Mouse (Mus musculus) CD4-positive, CD25-positive, alpha-beta regulatory T cell, adult 2 months (primary cell): Measurements from ENCODE around the gene Kazn.

ENCODE experiments used
- DNase-seq: peaks from one replicate; pipeline ENCODE4 v3.0.0-alpha.2; 2012; ENCODE audit warnings: low read depth, low spot score

The Kazn gene

DNA sequence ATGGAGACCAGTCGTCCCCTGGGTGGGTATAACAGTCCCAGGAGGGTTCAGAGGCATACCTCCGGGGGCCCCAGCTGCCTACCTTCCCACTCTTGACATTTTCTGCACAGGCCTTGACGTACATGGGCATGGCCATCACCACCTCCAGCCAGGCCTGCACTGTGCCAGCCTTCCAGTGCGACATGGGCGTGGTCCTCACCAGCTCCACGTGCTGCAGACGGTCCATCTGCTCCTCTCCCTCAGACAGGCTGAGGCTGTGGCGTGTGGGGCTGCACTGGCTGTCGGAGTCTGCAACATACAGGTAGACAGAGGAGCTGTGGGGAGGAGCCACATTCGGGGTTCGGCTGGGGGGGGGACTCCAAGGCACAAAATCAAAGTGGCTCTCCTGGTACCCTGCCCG, 121.2 kb downstream of the Kazn start:
- DNase-seq = no peak

DNA sequence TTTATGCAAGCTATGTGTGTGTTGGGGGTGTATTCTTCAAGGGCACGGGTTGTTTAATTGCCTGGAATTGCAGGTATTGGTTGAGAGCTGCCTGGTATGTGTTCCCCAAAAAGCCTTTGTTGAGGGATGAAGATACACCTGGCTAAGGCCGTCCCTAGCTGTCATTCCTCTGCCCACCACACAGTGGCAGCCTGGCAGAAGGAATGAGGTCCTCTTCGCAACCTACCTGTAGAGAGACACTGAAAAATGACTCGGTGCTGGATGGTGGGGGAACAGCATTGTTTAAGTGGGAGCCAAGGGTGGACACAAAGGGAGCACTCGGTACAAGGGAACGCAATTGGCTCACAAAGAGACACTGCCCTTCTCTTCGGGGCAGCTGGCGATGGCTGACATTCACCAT, 125.9 kb downstream of the Kazn start:
- peak; percentile 16 for DNase-seq

DNA sequence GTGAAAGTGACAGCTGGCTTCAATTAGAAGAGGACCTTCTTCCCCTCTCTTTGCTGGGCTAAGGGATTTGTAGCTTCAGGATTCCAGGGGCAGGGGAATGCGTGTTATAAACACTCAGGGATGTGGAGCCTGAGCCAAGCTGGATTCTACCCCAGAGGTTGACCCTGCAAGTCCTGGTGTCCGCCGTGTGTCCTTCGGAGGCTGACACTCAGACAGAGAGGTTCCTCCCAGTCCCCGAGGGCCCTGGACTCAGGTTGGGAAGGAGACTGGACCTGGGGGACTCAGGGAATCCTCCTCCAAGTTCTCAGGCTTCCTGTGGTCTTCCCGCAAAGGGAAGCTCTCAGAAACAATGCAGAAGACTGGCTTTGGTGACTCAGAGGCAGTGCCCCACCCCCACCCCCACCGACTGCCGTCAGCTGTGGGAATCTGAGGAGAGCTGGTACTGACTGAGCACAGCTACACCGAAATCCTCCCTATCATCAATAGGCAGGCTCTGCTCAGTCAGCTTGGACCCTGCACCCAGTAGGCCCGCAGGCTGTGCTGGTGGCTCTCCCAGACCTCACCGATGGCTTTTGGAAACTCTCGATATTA, 136.0 kb downstream of the Kazn start:
- no peak for DNase-seq

DNA sequence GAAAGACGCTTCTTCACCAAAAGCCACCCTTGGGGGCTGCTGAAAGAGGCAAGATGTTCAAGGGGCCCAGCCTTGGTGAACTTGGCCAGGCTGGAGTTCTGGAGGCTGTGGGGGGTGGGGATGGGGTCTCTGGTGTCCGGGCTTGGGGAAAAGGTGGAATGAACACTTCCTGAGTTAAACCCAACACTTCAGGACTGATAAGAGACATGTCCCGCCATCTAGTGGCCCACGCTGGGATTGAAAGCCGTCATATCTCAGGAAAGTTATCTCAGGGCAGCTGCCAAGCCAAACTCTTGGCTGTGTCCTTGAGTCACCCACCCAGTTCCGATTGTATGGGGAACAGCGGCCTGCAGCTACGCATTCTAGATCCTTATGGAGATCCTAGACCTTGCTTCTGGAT, 140.9 kb downstream of the Kazn start:
- DNase-seq = peak; percentile 53

DNA sequence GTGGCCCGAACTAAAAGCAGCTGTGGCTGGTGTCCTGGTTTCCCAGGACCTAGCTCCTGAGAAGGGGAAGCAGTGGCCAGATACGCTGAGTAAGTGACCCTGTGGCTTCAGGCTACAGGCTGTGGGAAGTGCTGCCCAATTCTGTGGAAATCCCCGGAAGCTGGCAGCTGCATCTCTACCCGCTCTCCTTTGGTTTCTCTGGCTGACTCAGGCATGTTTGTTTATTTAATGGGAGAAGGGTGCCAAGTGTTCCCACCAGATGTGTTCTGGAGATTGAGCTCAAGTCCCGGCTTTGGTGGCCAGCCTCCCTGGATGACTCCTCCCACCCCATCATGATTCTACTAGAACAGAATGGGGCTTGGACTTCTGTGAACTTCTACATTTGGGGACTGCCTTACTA, 141.3 kb downstream of the Kazn start:
- no peak for DNase-seq

DNA sequence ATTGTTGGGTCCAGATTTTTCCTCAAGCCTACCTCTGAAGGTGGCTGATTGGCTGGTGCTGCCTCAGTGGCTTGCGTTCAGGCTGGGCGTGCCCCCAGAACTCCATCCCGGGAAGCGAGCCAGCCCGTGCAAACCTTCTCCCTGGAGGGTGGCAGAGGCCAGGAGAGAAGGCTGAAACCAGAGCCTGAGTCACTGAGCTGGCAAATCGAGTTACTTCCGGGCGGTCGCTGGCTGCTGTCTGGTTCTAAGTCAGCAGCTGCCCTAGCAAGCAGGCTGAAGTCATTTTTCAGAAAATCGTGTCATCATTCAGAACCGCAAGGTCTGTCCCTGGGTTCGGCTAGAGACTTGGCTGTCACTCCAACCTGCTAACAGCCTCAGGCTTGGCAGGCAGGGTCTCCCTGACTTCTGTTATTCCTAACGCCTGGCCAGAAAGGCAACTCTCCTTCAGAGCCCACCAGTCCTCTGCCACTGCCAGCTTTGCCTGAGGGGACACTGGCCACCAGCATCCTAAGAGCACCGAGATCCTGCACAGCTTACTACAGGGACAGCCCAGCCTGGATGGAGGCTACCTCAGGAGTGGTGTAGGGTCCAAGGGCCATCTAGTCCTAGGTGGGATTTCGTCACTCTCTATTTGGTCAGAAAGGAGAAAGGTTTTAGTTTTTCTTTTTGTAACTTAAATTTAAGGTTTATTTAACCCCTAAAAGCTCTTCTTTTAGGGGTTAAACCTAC, 143.5 kb downstream of the Kazn start:
- DNase-seq = no peak

DNA sequence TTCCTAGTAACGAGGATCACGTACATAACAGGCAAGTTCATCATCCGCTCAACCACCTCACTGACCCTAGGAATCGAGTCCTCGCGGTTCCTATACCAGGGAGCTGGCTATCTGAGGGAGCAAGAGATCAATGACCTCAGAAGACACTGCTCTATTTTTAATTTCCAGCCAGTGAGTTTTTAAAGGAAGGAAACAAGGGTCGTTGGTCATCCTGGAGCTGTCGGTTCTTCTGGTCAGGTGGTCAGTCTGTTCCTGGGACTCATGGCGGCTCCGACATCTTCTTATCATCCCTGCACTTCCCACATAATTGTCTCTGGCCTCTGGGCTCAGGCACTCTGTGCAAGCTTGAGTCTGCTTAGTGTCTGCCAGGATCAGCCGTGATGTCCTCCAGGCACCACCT, 144.8 kb downstream of the Kazn start:
- no peak for DNase-seq

DNA sequence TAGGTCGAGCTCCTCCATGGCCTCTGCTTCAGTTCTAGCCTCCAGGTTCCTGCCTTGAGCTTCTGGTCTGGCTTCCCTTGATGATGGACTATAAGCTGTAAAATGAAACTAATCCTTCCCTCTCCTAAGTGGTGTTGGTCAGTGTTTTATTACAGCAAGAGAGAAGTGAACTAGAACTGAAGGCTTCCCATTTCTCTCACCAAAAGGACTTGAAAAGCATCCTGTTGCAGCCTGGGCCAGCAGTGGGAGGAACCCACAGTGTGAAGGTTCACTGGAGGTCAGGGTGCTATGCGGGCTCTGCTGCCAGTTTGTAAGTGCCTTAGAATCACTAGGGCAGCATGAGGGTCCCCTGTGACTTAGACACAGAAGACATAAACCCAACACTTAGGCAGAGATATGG, 148.1 kb downstream of the Kazn start:
- no peak for DNase-seq

DNA sequence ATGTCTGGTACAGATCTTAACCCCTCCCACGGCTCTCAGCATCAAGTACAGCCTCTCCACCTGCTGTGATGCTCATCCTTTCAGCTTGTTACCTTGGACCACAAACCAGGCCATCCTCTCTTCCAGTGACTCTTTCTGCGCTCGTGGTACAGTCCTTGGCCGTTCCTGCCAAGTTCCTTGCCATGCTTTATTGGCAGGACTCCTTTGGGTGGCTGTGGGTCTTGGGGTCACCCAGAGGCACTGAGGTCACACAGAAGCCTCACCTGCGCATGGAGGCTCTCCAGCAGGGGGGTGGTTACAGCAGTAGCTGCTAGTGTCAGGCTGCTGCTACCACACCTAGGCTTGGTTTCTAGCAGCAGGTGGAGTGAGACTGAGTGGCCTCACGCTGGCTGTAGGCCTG, 149.2 kb downstream of the Kazn start:
- no peak for DNase-seq

DNA sequence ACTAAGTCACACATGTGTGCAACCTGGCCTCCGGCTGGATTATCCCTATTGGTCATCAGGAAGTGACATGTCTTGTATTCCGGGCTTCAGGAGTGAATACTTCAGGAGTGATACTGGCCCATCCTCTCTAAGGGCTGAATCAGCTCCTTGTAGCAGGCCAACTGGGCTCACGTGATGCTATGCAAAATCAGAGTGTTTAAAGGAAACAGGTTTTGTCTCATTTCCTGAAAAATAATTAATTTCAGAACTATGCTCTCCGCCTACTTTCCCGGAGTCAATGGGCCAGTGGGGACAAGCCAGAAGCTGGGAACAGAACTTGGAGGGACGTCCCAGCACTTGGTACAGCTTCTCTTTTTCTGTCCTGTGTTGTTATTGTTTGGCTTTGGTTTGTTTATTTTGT, 150.4 kb downstream of the Kazn start:
- DNase-seq = no peak

DNA sequence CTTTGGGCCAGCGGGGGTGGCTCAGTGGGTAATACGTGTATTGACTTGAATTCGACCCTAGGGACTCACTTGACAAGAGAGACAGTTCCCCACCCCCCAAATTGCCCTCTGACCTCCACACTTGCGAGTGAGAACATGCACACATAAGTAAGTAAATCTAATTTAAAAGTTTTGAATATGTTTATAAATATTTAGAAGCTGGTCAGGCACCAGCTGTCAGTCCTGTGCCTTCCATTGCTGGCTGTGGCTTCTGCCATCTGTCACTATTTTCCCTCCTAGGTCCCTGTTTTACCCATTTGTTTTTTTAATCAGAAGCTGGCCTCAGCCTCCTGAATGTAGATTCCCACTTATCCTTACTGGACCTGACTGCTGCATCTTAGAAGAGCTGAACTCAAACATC, 150.8 kb downstream of the Kazn start:
- no peak for DNase-seq

DNA sequence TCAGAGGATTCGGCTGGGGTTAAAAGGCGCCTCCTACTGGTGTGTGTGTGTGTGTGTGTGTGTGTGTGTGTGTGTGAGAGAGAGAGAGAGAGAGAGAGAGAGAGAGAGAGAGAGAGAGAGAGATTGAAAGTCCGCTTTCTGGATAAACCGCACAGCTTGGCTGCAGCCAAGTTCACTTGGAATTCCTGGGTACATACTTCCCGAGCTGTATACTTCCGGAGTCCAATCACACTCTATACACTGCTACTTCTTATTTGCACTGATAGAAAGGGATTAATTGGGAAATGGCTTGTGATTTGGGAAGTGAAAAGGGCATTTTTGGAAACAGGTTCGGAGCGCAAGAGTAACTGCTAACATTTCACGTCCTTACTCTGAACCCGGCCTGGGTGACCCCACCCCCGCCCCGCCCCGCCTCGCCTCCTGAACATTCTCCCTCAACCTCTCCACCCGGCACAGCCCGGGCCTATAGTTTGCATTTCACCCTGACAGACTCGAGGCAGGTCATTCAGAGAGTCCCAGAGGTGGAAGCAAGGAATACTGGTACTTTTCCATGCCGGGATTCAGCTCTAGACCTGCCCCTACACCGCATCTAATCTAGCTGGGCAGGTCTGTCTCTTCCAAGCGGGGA, 154.2 kb downstream of the Kazn start:
- DNase-seq = no peak

DNA sequence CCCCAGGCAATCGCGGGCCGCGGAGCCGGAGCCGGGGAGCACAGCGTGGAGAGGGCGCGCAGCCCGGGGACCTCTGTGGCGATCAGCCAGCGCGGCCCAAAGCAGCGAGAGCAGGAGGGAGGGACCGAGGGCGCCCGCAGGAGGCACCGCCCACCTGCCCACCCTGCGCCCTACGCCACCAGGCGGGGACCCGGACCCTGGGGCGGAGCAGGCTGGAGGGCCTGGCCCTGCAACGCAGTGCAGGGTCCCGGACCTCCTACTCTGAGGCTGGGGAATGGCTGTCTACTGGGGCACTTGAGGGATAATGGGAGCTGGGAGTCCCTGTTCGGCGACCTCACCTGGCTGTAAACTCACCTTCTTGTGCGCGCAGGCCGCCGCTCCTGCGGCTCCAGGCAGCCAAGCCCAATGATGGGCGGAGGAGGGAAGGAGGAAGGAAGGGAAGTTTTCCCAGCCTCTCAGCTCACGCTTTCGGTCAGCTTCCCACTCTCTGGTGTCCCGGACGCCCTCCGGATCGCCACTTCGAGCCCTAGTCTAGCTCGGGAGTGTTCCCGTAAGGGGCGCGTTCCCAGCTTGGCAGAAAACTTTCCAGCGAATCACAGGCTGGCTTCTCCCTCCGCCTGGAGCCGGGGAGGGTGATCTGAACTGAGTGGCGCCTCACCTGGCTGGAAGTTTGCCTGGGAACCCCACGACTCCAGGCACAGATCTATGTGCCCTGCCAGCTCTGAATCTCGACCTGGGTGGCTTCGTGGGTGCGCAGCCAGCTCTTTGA, 154.9 kb downstream of the Kazn start, which contains the start of gene Tmem51:
Gene Tmem51, minus strand, starts transcription at position 174 of the 769 bp plus-strand sequence.
- peak; percentile 29 for DNase-seq

DNA sequence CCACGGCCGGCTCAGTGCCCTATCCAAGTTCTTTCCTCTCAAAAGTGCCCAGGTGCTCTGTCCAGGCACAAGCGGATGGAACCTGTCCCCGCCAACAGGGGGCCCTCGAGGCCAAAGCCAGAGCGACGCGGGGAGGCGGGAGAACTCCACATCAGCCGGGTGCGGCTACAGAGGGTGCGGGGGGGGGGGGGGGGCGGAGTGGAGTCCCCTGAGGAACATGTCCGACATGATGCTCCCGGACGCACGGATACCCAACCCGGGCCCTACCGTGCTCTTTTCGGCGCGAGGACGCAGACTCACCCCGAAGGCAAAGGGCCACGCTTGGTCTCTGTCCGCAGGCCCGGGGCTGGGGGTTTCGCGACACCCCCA, 155.5 kb downstream of the Kazn start:
- peak; percentile 59 for DNase-seq

DNA sequence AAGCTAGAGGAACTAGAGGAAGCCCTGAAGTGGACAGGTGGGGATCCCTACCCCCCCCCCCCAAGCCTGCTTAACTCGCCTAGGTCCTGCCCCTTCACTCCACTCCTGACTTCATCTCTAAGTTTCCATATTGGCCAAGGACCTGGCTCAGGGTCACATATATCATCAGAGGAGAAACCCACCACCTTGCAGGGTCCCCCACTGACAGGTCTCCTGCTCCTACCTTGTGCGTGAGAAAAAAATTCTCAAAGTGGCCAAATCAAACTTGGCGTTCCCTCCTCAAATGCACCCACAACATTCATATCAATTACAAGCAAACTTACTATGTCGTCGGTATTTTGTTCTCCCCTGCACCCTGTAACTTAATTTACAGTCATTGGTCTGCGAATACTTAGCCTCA, 156.0 kb downstream of the Kazn start:
- no peak for DNase-seq

DNA sequence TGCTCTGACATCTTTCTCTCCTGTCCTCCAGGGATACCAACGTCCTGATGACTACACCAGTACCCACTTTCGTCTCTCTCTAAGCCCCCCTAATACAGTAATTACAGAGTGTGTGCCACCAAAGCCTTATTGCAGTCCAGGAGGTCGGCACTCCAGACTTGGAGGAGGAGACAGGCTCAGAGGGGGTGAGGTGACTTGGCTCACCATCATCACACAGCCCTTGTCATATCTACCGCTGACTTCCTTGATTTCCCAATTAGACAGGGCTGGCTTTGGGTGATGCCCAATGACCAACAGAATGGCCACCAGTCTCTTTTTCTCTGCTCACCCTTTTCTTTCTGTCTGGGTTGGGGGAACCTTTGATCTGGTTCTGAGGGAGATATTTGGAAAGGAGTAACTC, 156.5 kb downstream of the Kazn start:
- DNase-seq = no peak

DNA sequence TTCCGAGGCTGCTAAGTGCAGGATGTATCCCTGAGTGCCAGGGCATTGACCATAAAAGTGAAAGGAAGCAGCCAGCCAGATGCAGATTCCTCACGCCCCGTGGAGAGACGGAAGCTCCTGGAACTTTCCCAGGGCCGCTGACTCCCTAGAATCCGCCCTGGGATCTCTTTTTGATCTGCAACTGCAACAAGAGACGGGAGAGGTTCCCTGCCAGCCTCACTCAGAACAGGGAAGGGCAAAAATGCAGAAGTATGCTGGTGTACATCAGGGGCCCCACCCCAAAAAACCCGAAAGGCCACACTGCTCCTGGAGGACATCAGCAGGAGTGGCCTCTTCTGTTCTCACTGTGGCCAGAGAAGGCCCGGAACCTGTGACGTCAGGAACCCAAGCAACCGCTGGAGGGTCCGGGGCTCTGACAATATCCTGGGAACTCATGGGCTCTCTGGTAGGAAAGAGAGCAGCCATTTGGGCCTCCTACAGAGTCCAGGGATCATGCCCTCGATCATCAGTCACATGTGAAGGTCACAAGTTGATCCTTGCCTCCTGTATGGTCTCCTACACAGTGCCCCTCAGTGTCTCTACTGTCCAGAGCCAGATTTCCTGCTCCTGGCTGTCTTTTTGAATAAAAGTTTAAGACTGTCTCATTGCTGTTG, 157.4 kb downstream of the Kazn start:
- DNase-seq = no peak

DNA sequence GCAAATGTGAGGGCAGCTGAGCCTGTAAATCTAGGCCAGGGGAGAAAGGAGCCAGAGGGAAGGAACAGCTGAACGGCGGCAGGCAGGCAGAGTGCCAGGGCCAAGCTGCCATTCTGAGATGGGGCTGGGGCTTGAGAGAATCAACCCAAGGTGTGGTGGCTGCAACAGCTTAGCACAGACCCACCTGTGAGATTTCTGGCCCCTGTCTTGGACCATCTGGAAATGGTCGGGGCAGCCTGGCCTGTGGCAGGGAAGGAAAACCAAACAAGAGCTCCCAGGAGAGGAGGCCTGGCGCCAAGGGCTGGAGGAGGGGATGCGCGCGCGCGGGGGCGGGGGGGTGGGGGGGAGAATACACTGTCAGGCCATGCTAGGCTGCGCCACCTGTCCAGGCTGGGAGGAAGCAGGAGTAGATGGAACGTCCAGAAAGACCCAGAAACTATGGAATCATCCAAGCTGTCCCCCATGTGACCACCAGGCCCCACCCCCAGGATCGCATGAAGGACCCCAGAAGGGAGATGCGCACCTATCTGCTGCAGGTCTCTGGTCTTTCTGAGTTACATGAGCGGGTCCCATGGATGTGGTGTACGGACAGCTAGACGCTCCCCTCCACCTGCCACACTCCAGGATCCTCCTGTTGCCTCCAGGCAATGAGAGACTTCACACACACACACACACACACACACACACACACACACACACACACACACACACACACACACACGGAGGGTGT, 158.1 kb downstream of the Kazn start:
- DNase-seq = no peak

DNA sequence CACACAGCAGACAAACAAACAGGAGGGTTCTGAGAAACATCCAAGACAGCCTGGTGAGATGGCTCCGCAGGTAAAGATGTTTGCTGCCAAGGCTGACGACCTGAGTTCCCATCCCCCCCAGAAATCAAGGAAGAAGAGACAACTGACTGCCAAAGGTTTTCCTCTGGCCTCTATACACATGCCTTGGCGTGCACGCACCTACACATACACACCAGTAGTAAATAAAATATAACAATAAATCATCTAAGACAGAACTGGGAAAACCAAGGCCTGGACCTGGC, 158.8 kb downstream of the Kazn start:
- no peak for DNase-seq

DNA sequence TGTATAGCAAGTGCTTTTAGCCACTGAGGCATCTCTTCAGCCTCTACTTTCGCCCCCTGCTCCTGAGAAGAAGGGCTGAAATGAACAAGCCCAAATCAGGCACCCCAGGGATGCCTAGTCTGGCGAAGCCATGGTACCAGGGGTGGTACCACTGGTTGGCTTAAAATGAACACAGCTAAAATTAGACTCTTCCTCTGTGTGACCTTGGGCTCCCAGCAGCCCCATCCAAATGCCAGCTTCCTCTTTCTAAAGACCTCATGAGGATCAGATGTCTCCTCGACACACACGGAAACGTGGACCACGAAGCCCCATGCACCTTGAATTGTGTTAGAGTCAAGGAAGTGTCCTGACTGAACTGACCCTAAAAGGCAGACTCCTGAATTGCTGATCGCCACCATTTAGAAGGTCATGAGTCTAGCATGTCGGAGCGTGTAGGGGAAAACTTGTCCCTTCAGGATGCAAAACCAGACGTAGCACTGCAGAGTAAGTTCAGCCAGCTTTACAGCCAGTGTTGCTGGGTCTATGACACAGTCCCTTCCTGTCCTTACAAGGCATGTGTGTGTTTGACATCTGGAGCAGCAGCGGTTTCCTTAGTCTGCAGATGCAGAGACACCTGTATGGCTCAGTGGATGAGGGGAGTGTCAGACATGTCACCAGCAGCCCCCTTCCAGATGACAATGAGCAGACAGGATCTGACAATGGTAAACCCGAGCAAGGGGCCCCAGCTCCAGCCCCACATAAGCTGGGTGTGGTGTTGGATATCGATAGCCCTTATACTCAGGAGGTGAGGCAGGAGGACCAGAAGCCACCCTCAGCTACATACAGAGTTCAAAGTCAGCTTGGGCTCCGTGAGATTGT, 159.3 kb downstream of the Kazn start:
- no peak for DNase-seq
